In genomic region chr1:133197266-133197665, GRCm38 (mm10) we compare ENCODE assay signal across 25 mouse cellular contexts. TPM values are rescaled to one million over a fixed set of nuclear protein-coding genes. Genes with fewer than 3 reads are reported as not detected.
A peak's percentile ranks its signal among the peaks of the same experiment; 100 is the strongest.
DNase-seq lines count a peak whose midpoint lies in the region; ATAC-seq lines count a peak whose summit lies in the region.
"Had no signal": no experiment of that assay in that cellular context is flagged by ENCODE, and none has a peak within 500 bp of the region (broad histone marks: within the 10 kb centered on the region; RNA-seq: fewer than 3 reads in every experiment).

No protein-coding gene starts in this region.

- intact Hi-C loops in left cerebral cortex, postnatal 14 days (cut with DNase I), result no loop called here

- no peak for DNase-seq in forebrain, embryonic 14.5 days (ENCODE audit: low spot score)
- DNase-seq in midbrain, embryonic 10.5 days (ENCODE audit: low spot score), result no peak
- DNase-seq in midbrain, embryonic 14.5 days, result no peak
- DNase-seq in retina, embryonic 14.5 days (ENCODE audit: low spot score), result peak; percentile 86
- no peak for DNase-seq in left cerebral cortex, postnatal 14 days (ENCODE audit: low spot score in 2 of 2)
- DNase-seq: adrenal gland, adult 8-10 months; adrenal gland, postnatal 25 days; cerebellum, adult 11-12 months; cerebellum, adult 8-10 months; cerebellum, postnatal 10 days; cerebellum, postnatal 36 days; embryo, embryonic 11 days; gastrocnemius, postnatal 25 days; heart, adult 18-20 months; heart, postnatal 10 days; heart, postnatal 4 days had no signal

- no peak overlapping the region for H3K9ac ChIP-seq in forebrain, embryonic 12.5 days
- no peak overlapping the region for H3K9ac ChIP-seq in forebrain, embryonic 14.5 days (ENCODE audit: low read length)
- H3K9ac ChIP-seq in midbrain, embryonic 14.5 days (replicated peaks; ENCODE audit: low read length), result no peak overlapping the region
- H3K9ac ChIP-seq: embryonic facial prominence, embryonic 15.5 days; forebrain, embryonic 15.5 days; heart, embryonic 12.5 days; heart, embryonic 15.5 days; hindbrain, embryonic 13.5 days had no signal

- H3K27ac ChIP-seq in forebrain, embryonic 12.5 days, result peak overlapping the region; percentile 67; the same call in 1 of the 2 replicates
- no peak overlapping the region for H3K27ac ChIP-seq in forebrain, embryonic 14.5 days (ENCODE audit: low read depth, low read length)
- peak overlapping the region; percentile 82; the same call in 1 of the 2 replicates for H3K27ac ChIP-seq in midbrain, embryonic 10.5 days (replicated peaks)
- no peak overlapping the region for H3K27ac ChIP-seq in midbrain, embryonic 14.5 days (replicated peaks; ENCODE audit: low read depth, low read length)
- H3K27ac ChIP-seq: embryonic facial prominence, embryonic 15.5 days; forebrain, embryonic 15.5 days; heart, embryonic 15.5 days had no signal

- H3K36me3 ChIP-seq in forebrain, embryonic 12.5 days (replicated peaks), result 0 out of 2 replicates have a peak, but pooled peaks cover 2% of the 10 kb centered on the region
- H3K36me3 ChIP-seq in forebrain, embryonic 14.5 days (ENCODE audit: control insufficient read depth, insufficient read depth, low read length), result no peaks in the 10 kb centered on the region
- peaks cover 18% of the 10 kb centered on the region; the same call in 1 of the 2 replicates for H3K36me3 ChIP-seq in midbrain, embryonic 10.5 days
- no peaks in the 10 kb centered on the region for H3K36me3 ChIP-seq in midbrain, embryonic 14.5 days (ENCODE audit: control insufficient read depth, insufficient read depth, low read length)
- H3K36me3 ChIP-seq: embryonic facial prominence, embryonic 15.5 days; forebrain, embryonic 15.5 days; heart, embryonic 12.5 days; heart, embryonic 15.5 days; hindbrain, embryonic 13.5 days had no signal

- no peak overlapping the region for H3K4me2 ChIP-seq in forebrain, embryonic 12.5 days
- no peak overlapping the region for H3K4me2 ChIP-seq in forebrain, embryonic 14.5 days (ENCODE audit: low read length)
- H3K4me2 ChIP-seq in midbrain, embryonic 14.5 days (ENCODE audit: low read length), result no peak overlapping the region
- H3K4me2 ChIP-seq: embryonic facial prominence, embryonic 15.5 days; forebrain, embryonic 15.5 days; heart, embryonic 12.5 days; heart, embryonic 15.5 days; hindbrain, embryonic 13.5 days had no signal

- ATAC-seq in forebrain, embryonic 12.5 days (ENCODE audit: low FRiP score), result no peak
- ATAC-seq in forebrain, embryonic 14.5 days, result no peak
- no peak for ATAC-seq in midbrain, embryonic 14.5 days (ENCODE audit: low FRiP score, low TSS enrichment)
- ATAC-seq: activated CD4-positive, CD25-positive, alpha-beta regulatory T cell, adult 4 months; CD4-positive, CD25-positive, alpha-beta regulatory T cell, adult 4 months; forebrain, embryonic 15.5 days; intestine, postnatal 0 days had no signal

- peaks cover 88% of the 10 kb centered on the region for H3K27me3 ChIP-seq in forebrain, embryonic 12.5 days
- peaks cover 10% of the 10 kb centered on the region for H3K27me3 ChIP-seq in forebrain, embryonic 14.5 days (replicated peaks; ENCODE audit: control insufficient read depth, insufficient read depth, low read length)
- peaks cover 11% of the 10 kb centered on the region for H3K27me3 ChIP-seq in midbrain, embryonic 10.5 days (ENCODE audit: low read depth, poor library complexity, severe bottlenecking)
- H3K27me3 ChIP-seq in midbrain, embryonic 14.5 days (ENCODE audit: control insufficient read depth, insufficient read depth, low read length), result no peaks in the 10 kb centered on the region
- H3K27me3 ChIP-seq: embryonic facial prominence, embryonic 15.5 days; heart, embryonic 12.5 days; hindbrain, embryonic 13.5 days had no signal

- WGBS in forebrain, embryonic 12.5 days, result 32% methylated on average over 6 of the region's 6 CpGs
- WGBS in forebrain, embryonic 14.5 days, result 12% methylated on average over 6 of the region's 6 CpGs
- 49% methylated on average over 6 of the region's 6 CpGs for WGBS in midbrain, embryonic 10.5 days
- WGBS in midbrain, embryonic 14.5 days, result 24% methylated on average over 6 of the region's 6 CpGs

- no peak overlapping the region for H3K4me3 ChIP-seq in forebrain, embryonic 12.5 days (replicated peaks)
- no peak overlapping the region for H3K4me3 ChIP-seq in forebrain, embryonic 14.5 days (ENCODE audit: low read depth, low read length)
- H3K4me3 ChIP-seq in midbrain, embryonic 10.5 days, result no peak overlapping the region
- no peak overlapping the region for H3K4me3 ChIP-seq in midbrain, embryonic 14.5 days (replicated peaks; ENCODE audit: low read depth, low read length)
- H3K4me3 ChIP-seq: embryonic facial prominence, embryonic 15.5 days; forebrain, embryonic 15.5 days; heart, embryonic 12.5 days; heart, embryonic 15.5 days; hindbrain, embryonic 13.5 days had no signal

- peaks cover 76% of the 10 kb centered on the region for H3K4me1 ChIP-seq in forebrain, embryonic 12.5 days
- peaks cover 28% of the 10 kb centered on the region for H3K4me1 ChIP-seq in forebrain, embryonic 14.5 days (ENCODE audit: control insufficient read depth, insufficient read depth, low read length)
- H3K4me1 ChIP-seq in midbrain, embryonic 10.5 days, result peaks cover 89% of the 10 kb centered on the region
- H3K4me1 ChIP-seq in midbrain, embryonic 14.5 days (ENCODE audit: control insufficient read depth, insufficient read depth, low read length), result peaks cover 48% of the 10 kb centered on the region

- H3K9me3 ChIP-seq in forebrain, embryonic 12.5 days, result no peaks in the 10 kb centered on the region
- no peaks in the 10 kb centered on the region for H3K9me3 ChIP-seq in forebrain, embryonic 14.5 days (replicated peaks; ENCODE audit: control insufficient read depth, low read length)
- H3K9me3 ChIP-seq in midbrain, embryonic 10.5 days (replicated peaks), result no peaks in the 10 kb centered on the region
- no peaks in the 10 kb centered on the region for H3K9me3 ChIP-seq in midbrain, embryonic 14.5 days (ENCODE audit: control insufficient read depth, low read length)
- H3K9me3 ChIP-seq: embryonic facial prominence, embryonic 15.5 days; forebrain, embryonic 15.5 days; heart, embryonic 12.5 days; heart, embryonic 15.5 days; hindbrain, embryonic 13.5 days had no signal

RNA-seq across cellular contexts. Expression of gene Plekha6, which starts 33.3 kb away (rescaled TPM):
- polyA plus RNA-seq in forebrain, embryonic 12.5 days (2016; fragmentation: Nextera tagmentation; extraction: Ambion mirVana), result 20.3 and 20.6 TPM in 2 replicates
- polyA plus RNA-seq in forebrain, embryonic 14.5 days (2014; fragmentation: Nextera tagmentation; extraction: Ambion mirVana), result 7.3 and 9.7 TPM in 2 replicates
- 12.5 and 15.7 TPM in 2 replicates for polyA plus RNA-seq in midbrain, embryonic 10.5 days (2016; fragmentation: Nextera tagmentation; extraction: Ambion mirVana)
- polyA plus RNA-seq in midbrain, embryonic 14.5 days (2014; fragmentation: Nextera tagmentation; extraction: Ambion mirVana), result 18.4 and 25.4 TPM in 2 replicates
- 10 to 100 TPM; 60.7 to 70.5 TPM for total RNA-seq in left cerebral cortex, postnatal 14 days (2021)
- polyA plus RNA-seq: CD4-positive, CD25-positive, alpha-beta regulatory T cell, adult 4 months had no signal

Comparison
In these comparisons a context has a peak if more than half of its experiments do, and no peak if none do; other contexts are left out.
1. H3K27ac ChIP-seq: peak in forebrain, embryonic 12.5 days (single experiment) and midbrain, embryonic 10.5 days (single experiment); none in forebrain, embryonic 14.5 days (single experiment) and midbrain, embryonic 14.5 days (single experiment).